ENCODE assay signal across 28 mouse cellular contexts in genomic region chr7:100501844-100502373, GRCm38 (mm10). TPM values are rescaled to one million over a fixed set of nuclear protein-coding genes. Genes with fewer than 3 reads are reported as not detected.
DNase-seq lines count a peak whose midpoint lies in the region; ATAC-seq and TF ChIP-seq lines count a peak whose summit lies in the region.
"Had no signal": no experiment of that assay in that cellular context is flagged by ENCODE, and none has a peak within 500 bp of the region (broad histone marks: within the 10 kb centered on the region; RNA-seq: fewer than 3 reads in every experiment).

No protein-coding gene starts in this region.

- no peak for TF ChIP-seq CTCF in ES-Bruce4 (IDR thresholded peaks at IDR 0.05; ENCODE audit: low read depth, low read length)
- TF ChIP-seq CTCF in bone marrow macrophage, adult 2 months (IDR thresholded peaks at IDR 0.05; ENCODE audit: low read depth, low read length) = no peak

- peaks cover 14% of the 10 kb centered on the region for H3K4me1 ChIP-seq in ES-Bruce4 (ENCODE audit: control insufficient read depth, insufficient read depth, low read length)
- peaks cover 56% of the 10 kb centered on the region for H3K4me1 ChIP-seq in bone marrow macrophage, adult 2 months (ENCODE audit: control insufficient read depth, insufficient read depth, low read length)
- peaks cover 53% of the 10 kb centered on the region for H3K4me1 ChIP-seq in liver, embryonic 16.5 days (ENCODE audit: control insufficient read depth, low read depth, low read length)
- H3K4me1 ChIP-seq in forebrain, embryonic 13.5 days = no peaks in the 10 kb centered on the region
- H3K4me1 ChIP-seq: neural tube, embryonic 12.5 days had no signal

- no peak overlapping the region for H3K9ac ChIP-seq in ES-Bruce4 (ENCODE audit: low read depth, poor library complexity, severe bottlenecking)
- H3K9ac ChIP-seq in liver, embryonic 16.5 days (ENCODE audit: low read depth, low read length) = no peak overlapping the region
- no peak overlapping the region for H3K9ac ChIP-seq in forebrain, embryonic 13.5 days
- H3K9ac ChIP-seq: hindbrain, embryonic 13.5 days; lung, embryonic 14.5 days; neural tube, embryonic 12.5 days had no signal

- peak overlapping the region; percentile 80 for H3K27ac ChIP-seq in ES-Bruce4 (ENCODE audit: insufficient read depth, low read length)
- no peak overlapping the region for H3K27ac ChIP-seq in bone marrow macrophage, adult 2 months (ENCODE audit: insufficient read depth, low read depth, low read length)
- peak overlapping the region; percentile 74 for H3K27ac ChIP-seq in liver, embryonic 16.5 days (ENCODE audit: low read length)
- no peak overlapping the region for H3K27ac ChIP-seq in forebrain, embryonic 13.5 days
- H3K27ac ChIP-seq: hindbrain, embryonic 13.5 days; left cerebral cortex, adult 2 months; neural tube, embryonic 12.5 days had no signal

- H3K4me2 ChIP-seq in liver, embryonic 16.5 days (ENCODE audit: low read depth, low read length) = no peak overlapping the region
- H3K4me2 ChIP-seq in forebrain, embryonic 13.5 days = no peak overlapping the region
- H3K4me2 ChIP-seq: heart, embryonic 11.5 days; hindbrain, embryonic 13.5 days; lung, embryonic 14.5 days; midbrain, embryonic 11.5 days; neural tube, embryonic 12.5 days had no signal

- no peak overlapping the region for H3K4me3 ChIP-seq in ES-Bruce4 (ENCODE audit: low read depth, low read length)
- H3K4me3 ChIP-seq in bone marrow macrophage, adult 2 months (ENCODE audit: insufficient read depth, low read length) = no peak overlapping the region
- no peak overlapping the region for H3K4me3 ChIP-seq in liver, embryonic 16.5 days (ENCODE audit: low read depth, low read length)
- H3K4me3 ChIP-seq in forebrain, embryonic 13.5 days = no peak overlapping the region
- H3K4me3 ChIP-seq: embryonic facial prominence, embryonic 10.5 days; hindbrain, embryonic 13.5 days; left cerebral cortex, adult 2 months; neural tube, embryonic 12.5 days had no signal

- ATAC-seq in liver, embryonic 16.5 days (ENCODE audit: low read depth) = 0 out of 2 replicates have a peak, but pooled peaks have one; percentile 1
- ATAC-seq in forebrain, embryonic 13.5 days = no peak
- ATAC-seq: forebrain, embryonic 16.5 days; Patski had no signal

- H3K36me3 ChIP-seq in ES-Bruce4 (ENCODE audit: control insufficient read depth, insufficient read depth, low read length, poor library complexity, severe bottlenecking) = peaks cover 19% of the 10 kb centered on the region
- H3K36me3 ChIP-seq in liver, embryonic 16.5 days (ENCODE audit: control insufficient read depth, insufficient read depth) = peaks cover 37% of the 10 kb centered on the region
- peaks cover 4% of the 10 kb centered on the region; the same call in 1 of the 2 replicates for H3K36me3 ChIP-seq in forebrain, embryonic 13.5 days (ENCODE audit: poor library complexity, severe bottlenecking)

- DNase-seq in B cell, adult 2 months = peak; percentile 21 to 34
- no peak for DNase-seq in cerebellum, postnatal 4 days (ENCODE audit: low spot score in 2 of 2)
- no peak for DNase-seq in layer of hippocampus, postnatal 10 days (ENCODE audit: low spot score in 2 of 2)
- DNase-seq: adrenal gland, postnatal 14 days; cerebellum, adult 18-20 months; cerebellum, postnatal 25 days; gastrocnemius, postnatal 36 days; kidney, adult 9 months; kidney, postnatal 25 days; lung, embryonic 14.5 days; right cerebral cortex, adult 18-20 months had no signal

- TF ChIP-seq POLR2A in ES-Bruce4 (IDR thresholded peaks at IDR 0.05; ENCODE audit: insufficient read depth, low read length) = no peak
- TF ChIP-seq POLR2A in bone marrow macrophage, adult 2 months (IDR thresholded peaks at IDR 0.05; ENCODE audit: borderline replicate concordance, low read depth, low read length) = peak; percentile 51; the same call in 1 of the 2 replicates

- TF ChIP-seq EP300 in ES-Bruce4 (IDR thresholded peaks at IDR 0.05; ENCODE audit: insufficient read depth, low read depth, low read length) = no peak; the same call in 1 of the 2 replicates

- no peaks in the 10 kb centered on the region for H3K9me3 ChIP-seq in ES-Bruce4 (replicated peaks; ENCODE audit: control insufficient read depth, insufficient read depth, low read length, poor library complexity, severe bottlenecking)
- no peaks in the 10 kb centered on the region for H3K9me3 ChIP-seq in liver, embryonic 16.5 days (replicated peaks; ENCODE audit: control insufficient read depth, low read length)
- H3K9me3 ChIP-seq in forebrain, embryonic 13.5 days (replicated peaks) = no peaks in the 10 kb centered on the region
- H3K9me3 ChIP-seq: embryonic facial prominence, embryonic 10.5 days; hindbrain, embryonic 13.5 days; neural tube, embryonic 12.5 days had no signal

- no peaks in the 10 kb centered on the region for H3K27me3 ChIP-seq in ES-Bruce4 (ENCODE audit: control insufficient read depth, insufficient read depth, low read length, poor library complexity, severe bottlenecking)
- H3K27me3 ChIP-seq in liver, embryonic 16.5 days (ENCODE audit: control insufficient read depth, insufficient read depth, low read depth, low read length) = no peaks in the 10 kb centered on the region
- no peaks in the 10 kb centered on the region for H3K27me3 ChIP-seq in forebrain, embryonic 13.5 days
- H3K27me3 ChIP-seq: hindbrain, embryonic 13.5 days; neural tube, embryonic 12.5 days; Patski had no signal

- 35% methylated on average over 2 of the region's 2 CpGs for WGBS in liver, embryonic 16.5 days (ENCODE audit: insufficient replicate concordance)
- WGBS in forebrain, embryonic 13.5 days = 55% methylated on average over 2 of the region's 2 CpGs

RNA-seq across cellular contexts. Expression of gene Ucp2, which starts 8.8 kb away (rescaled TPM):
- 162 and 171 TPM in 2 replicates for polyA plus RNA-seq in ES-Bruce4 (2011; ENCODE audit: insufficient read depth, insufficient read length, low read depth, missing spikeins)
- 1,592 and 1,654 TPM in 2 replicates for polyA plus RNA-seq in bone marrow macrophage, adult 2 months (2012; ENCODE audit: insufficient read depth, insufficient read length, missing spikeins)
- 722 and 766 TPM in 2 replicates for polyA plus RNA-seq in liver, embryonic 16.5 days (2015; fragmentation: Nextera tagmentation; extraction: Ambion mirVana)
- 43.9 and 46.0 TPM in 2 replicates for polyA plus RNA-seq in forebrain, embryonic 13.5 days (2015; fragmentation: Nextera tagmentation; extraction: Ambion mirVana)
- 10 to 100 TPM; 58.2 to 66.6 TPM for total RNA-seq in layer of hippocampus, postnatal 10 days (2021)

RNA-seq across cellular contexts. Expression of gene Dnajb13, which starts 12.9 kb away (rescaled TPM):
- polyA plus RNA-seq in ES-Bruce4 (2011; ENCODE audit: insufficient read depth, insufficient read length, low read depth, missing spikeins) = 0.39 TPM in 1 of 2 replicates, not detected in the other
- polyA plus RNA-seq in bone marrow macrophage, adult 2 months (2012; ENCODE audit: insufficient read depth, insufficient read length, missing spikeins) = 0.63 and 1.5 TPM in 2 replicates
- polyA plus RNA-seq in liver, embryonic 16.5 days (2015; fragmentation: Nextera tagmentation; extraction: Ambion mirVana) = 3.0 and 4.4 TPM in 2 replicates
- polyA plus RNA-seq in forebrain, embryonic 13.5 days (2015; fragmentation: Nextera tagmentation; extraction: Ambion mirVana) = 2.1 and 3.7 TPM in 2 replicates
- under 1 TPM; 0.50 to 0.87 TPM for total RNA-seq in layer of hippocampus, postnatal 10 days (2021)
- total RNA-seq: gastrocnemius, postnatal 36 days; heart, postnatal 14 days had no signal

RNA-seq across cellular contexts. Expression of gene Ucp3, which starts 29.1 kb away (rescaled TPM):
- polyA plus RNA-seq in ES-Bruce4 (2011; ENCODE audit: insufficient read depth, insufficient read length, low read depth, missing spikeins) = not detected in 2 replicates
- polyA plus RNA-seq in bone marrow macrophage, adult 2 months (2012; ENCODE audit: insufficient read depth, insufficient read length, missing spikeins) = not detected in 2 replicates
- 0.05 and 0.08 TPM in 2 replicates for polyA plus RNA-seq in liver, embryonic 16.5 days (2015; fragmentation: Nextera tagmentation; extraction: Ambion mirVana)
- not detected in 2 replicates for polyA plus RNA-seq in forebrain, embryonic 13.5 days (2015; fragmentation: Nextera tagmentation; extraction: Ambion mirVana)
- total RNA-seq in layer of hippocampus, postnatal 10 days (2021) = 1 to 10 TPM in 1 of 2 experiments, under 1 TPM in 1; 0.65 to 1.3 TPM
- total RNA-seq: monocyte, adult 5-6 weeks had no signal
- polyA plus RNA-seq: forebrain, embryonic 16.5 days; heart, embryonic 11.5 days; hindbrain, embryonic 13.5 days; intestine, embryonic 14.5 days; limb, embryonic 11.5 days; lung, embryonic 14.5 days; macrophage; midbrain, embryonic 11.5 days; neural tube, embryonic 12.5 days had no signal

RNA-seq across cellular contexts. Expression of gene Coa4, which starts 35.0 kb away (rescaled TPM):
- polyA plus RNA-seq in ES-Bruce4 (2011; ENCODE audit: insufficient read depth, insufficient read length, low read depth, missing spikeins) = 9.2 and 14.6 TPM in 2 replicates
- polyA plus RNA-seq in bone marrow macrophage, adult 2 months (2012; ENCODE audit: insufficient read depth, insufficient read length, missing spikeins) = 25.9 and 29.7 TPM in 2 replicates
- polyA plus RNA-seq in liver, embryonic 16.5 days (2015; fragmentation: Nextera tagmentation; extraction: Ambion mirVana) = 10.7 and 13.1 TPM in 2 replicates
- 17.0 TPM in 2 replicates for polyA plus RNA-seq in forebrain, embryonic 13.5 days (2015; fragmentation: Nextera tagmentation; extraction: Ambion mirVana)
- total RNA-seq in layer of hippocampus, postnatal 10 days (2021) = 1 to 10 TPM; 5.9 to 6.9 TPM

Comparison
In these comparisons a context has a peak if more than half of its experiments do, and no peak if none do; other contexts are left out.
1. DNase-seq: peak in B cell, adult 2 months (2 of 2); none in cerebellum, postnatal 4 days (0 of 2) and layer of hippocampus, postnatal 10 days (0 of 2).
2. H3K27ac ChIP-seq: peak in ES-Bruce4 (single experiment) and liver, embryonic 16.5 days (single experiment); none in bone marrow macrophage, adult 2 months (single experiment) and forebrain, embryonic 13.5 days (single experiment).